Mouse (Mus musculus) kidney, postnatal 10 days (tissue): ENCODE measurements around the gene Zdhhc9.

Source experiments
- DNase-seq: peaks from one replicate; pipeline ENCODE4 v3.0.0; 2021; ENCODE audit warnings: mixed read lengths

The Zdhhc9 gene

GRCm38 (mm10) chrX:48170368-48170767, 38.3 kb downstream of the Zdhhc9 start:
- no peak for DNase-seq

GRCm38 (mm10) chrX:48169892-48170291, 38.8 kb downstream of the Zdhhc9 start:
- DNase-seq = no peak

- no peak for DNase-seq
Measured at GRCm38 (mm10) chrX:48158229-48158919, 50.3 kb downstream of the Zdhhc9 start.

GRCm38 (mm10) chrX:48157396-48157795, 51.3 kb downstream of the Zdhhc9 start:
- no peak for DNase-seq

- no peak for DNase-seq
Measured at GRCm38 (mm10) chrX:48155489-48155888, 53.2 kb downstream of the Zdhhc9 start.

GRCm38 (mm10) chrX:48153949-48154348, 54.7 kb downstream of the Zdhhc9 start:
- no peak for DNase-seq

- no peak for DNase-seq
Measured at GRCm38 (mm10) chrX:48153414-48153813, 55.3 kb downstream of the Zdhhc9 start.

- DNase-seq = no peak
Measured at GRCm38 (mm10) chrX:48152106-48152505, 56.6 kb downstream of the Zdhhc9 start.

- DNase-seq = no peak
Measured at GRCm38 (mm10) chrX:48147741-48148186, 60.9 kb downstream of the Zdhhc9 start.

GRCm38 (mm10) chrX:48147226-48147625, 61.5 kb downstream of the Zdhhc9 start:
- no peak for DNase-seq

- no peak for DNase-seq
Measured at GRCm38 (mm10) chrX:48146262-48146661, 62.4 kb downstream of the Zdhhc9 start, which contains the start of gene Sash3. Gene Sash3, plus strand, starts transcription at chrX:48146436.

GRCm38 (mm10) chrX:48143415-48144335, 65.0 kb downstream of the Zdhhc9 start:
- DNase-seq = peak; percentile 52

GRCm38 (mm10) chrX:48141481-48141880, 67.2 kb downstream of the Zdhhc9 start:
- DNase-seq = no peak

GRCm38 (mm10) chrX:48140286-48140877, 68.3 kb downstream of the Zdhhc9 start:
- no peak for DNase-seq

- DNase-seq = no peak
Measured at GRCm38 (mm10) chrX:48139368-48140285, 69.1 kb downstream of the Zdhhc9 start.

- no peak for DNase-seq
Measured at GRCm38 (mm10) chrX:48138539-48139275, 70.0 kb downstream of the Zdhhc9 start.

- DNase-seq = no peak
Measured at GRCm38 (mm10) chrX:48138011-48138410, 70.7 kb downstream of the Zdhhc9 start.

GRCm38 (mm10) chrX:48136935-48137334, 71.7 kb downstream of the Zdhhc9 start:
- no peak for DNase-seq

GRCm38 (mm10) chrX:48129167-48129566, 79.5 kb downstream of the Zdhhc9 start:
- no peak for DNase-seq

- DNase-seq = no peak
Measured at GRCm38 (mm10) chrX:48127502-48128218, 81.0 kb downstream of the Zdhhc9 start.
